Mouse (Mus musculus): Measurements from ENCODE around the gene Apoa4. TPM values are rescaled to one million over a fixed set of nuclear protein-coding genes. Genes with fewer than 3 reads are reported as not detected.

Apoa4 gene
- total and polyA plus RNA-seq, 2 experiments from 2014 or later, result 6.6 TPM; not detected in 1

DNA sequence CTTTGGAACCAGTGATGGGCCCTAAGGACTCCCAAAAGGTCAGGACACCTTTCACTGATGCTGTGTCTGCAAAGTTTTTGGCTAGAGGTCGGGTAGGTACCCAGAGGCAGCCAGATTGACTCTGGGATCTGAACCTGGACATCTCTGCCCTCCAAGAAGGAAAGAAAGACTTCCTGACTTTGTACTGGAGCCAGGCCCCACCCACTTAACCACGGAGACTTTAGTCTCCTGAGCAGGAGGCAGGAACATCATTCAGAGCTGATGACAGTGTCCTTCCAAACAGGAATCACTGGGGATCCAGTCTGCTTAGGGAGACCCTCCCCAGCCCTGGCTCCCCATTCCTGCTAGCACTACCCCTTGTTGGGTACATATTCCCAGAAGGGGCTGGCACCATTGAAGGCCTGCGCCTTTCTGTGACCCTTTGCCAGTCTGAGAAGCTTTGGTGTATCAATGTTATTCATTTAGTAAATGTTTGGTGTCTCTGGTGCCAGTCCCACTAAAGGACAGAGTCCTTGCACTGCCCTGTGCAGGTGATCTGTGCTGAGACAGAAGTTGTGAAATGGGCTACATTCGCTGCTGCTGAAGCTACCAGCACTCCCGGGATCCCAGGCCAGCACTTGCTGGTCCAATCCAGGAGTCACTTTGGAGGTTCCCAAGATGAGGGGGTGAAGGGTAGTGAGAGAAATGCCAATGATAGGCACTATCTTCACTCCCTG is 15.4 kb upstream of the Apoa4 start:
- Histone ChIP-seq H3K4me2 (ENCODE audit: low read depth, low read length) (no peak overlapping the region), H3K4me1 (ENCODE audit: control insufficient read depth, insufficient read depth) (peaks cover 1% of the 10 kb centered on the region), H3K4me3 (ENCODE audit: low read depth, low read length) (no peak overlapping the region), H3K27ac (ENCODE audit: low read depth) (no peak overlapping the region), H3K9ac (replicated peaks; ENCODE audit: low read depth, low read length) (no peak overlapping the region), H3K9me3 (replicated peaks; ENCODE audit: control insufficient read depth, low read length) (no peaks in the 10 kb centered on the region), H3K36me3 (replicated peaks; ENCODE audit: control insufficient read depth, insufficient read depth, low read length) (peaks cover 34% of the 10 kb centered on the region), H3K27me3 (ENCODE audit: control insufficient read depth, insufficient read depth, low read length) (no peaks in the 10 kb centered on the region)
- no peak for TF ChIP-seq CTCF (IDR thresholded peaks at IDR 0.05; ENCODE audit: low read depth)
- no peak for TF ChIP-seq EP300 (IDR thresholded peaks at IDR 0.05; ENCODE audit: low read depth)
- no peak for DNase-seq (ENCODE audit: low spot score)
- 59% methylated on average over 5 of the region's 5 CpGs for WGBS
- ATAC-seq (ENCODE audit: insufficient read depth, low read depth), result no peak

GRCm38 (mm10) chr9:46227064-46227614 is 13.4 kb upstream of the Apoa4 start:
- peaks cover 14% of the 10 kb centered on the region; the same call in 1 of the 2 replicates for H3K27me3 ChIP-seq (ENCODE audit: control insufficient read depth, insufficient read depth, low read length)
- no peaks in the 10 kb centered on the region for H3K9me3 ChIP-seq (replicated peaks; ENCODE audit: control insufficient read depth, low read length)
- peaks cover 14% of the 10 kb centered on the region for H3K36me3 ChIP-seq (replicated peaks; ENCODE audit: control insufficient read depth, insufficient read depth, low read length)
- TF ChIP-seq CTCF (IDR thresholded peaks at IDR 0.05; ENCODE audit: low read depth) (no peak), EP300 (IDR thresholded peaks at IDR 0.05; ENCODE audit: low read depth) (no peak)
- peaks cover 8% of the 10 kb centered on the region for H3K4me1 ChIP-seq (ENCODE audit: control insufficient read depth, insufficient read depth)
- no peak for DNase-seq (ENCODE audit: low spot score)
- no peak overlapping the region for H3K9ac ChIP-seq (replicated peaks; ENCODE audit: low read depth, low read length)
- H3K4me2 ChIP-seq (ENCODE audit: low read depth, low read length), result no peak overlapping the region
- no peak overlapping the region for H3K4me3 ChIP-seq (ENCODE audit: low read depth, low read length)
- 51% methylated on average over 3 of the region's 3 CpGs for WGBS
- no peak overlapping the region for H3K27ac ChIP-seq (ENCODE audit: low read depth)
- no peak for ATAC-seq (ENCODE audit: insufficient read depth, low read depth)

DNA sequence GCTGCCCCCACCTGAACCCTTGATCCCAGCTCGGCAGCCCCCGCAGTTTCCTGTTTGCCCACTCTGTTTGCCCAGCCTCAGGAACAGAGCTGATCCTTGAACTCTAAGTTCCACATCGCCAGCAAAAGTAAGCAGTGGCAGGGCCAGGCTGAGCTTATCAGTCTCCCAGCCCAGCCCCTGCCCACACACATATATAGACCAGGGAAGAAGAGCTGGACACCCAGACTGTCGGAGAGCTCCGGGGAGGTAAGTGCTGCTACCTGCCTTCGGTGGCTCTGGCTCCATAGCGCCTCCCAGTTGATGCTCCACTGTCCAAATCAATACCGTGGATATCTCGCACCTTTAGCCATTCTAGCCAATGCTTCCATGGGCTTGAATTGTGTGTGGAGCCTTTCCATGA is 12.0 kb upstream of the Apoa4 start, which contains the start of gene Apoa1:
Gene Apoa1 (plus strand): TSS at position 90 of the 400 bp plus-strand sequence.
- DNase-seq (ENCODE audit: low spot score) (no peak), ATAC-seq (ENCODE audit: insufficient read depth, low read depth) (no peak)
- no peak within 1 kb of the TSS for H3K27ac ChIP-seq (ENCODE audit: low read depth)
- TF ChIP-seq EP300 (IDR thresholded peaks at IDR 0.05; ENCODE audit: low read depth), result no peak
- TF ChIP-seq CTCF (IDR thresholded peaks at IDR 0.05; ENCODE audit: low read depth), result no peak
- no peak within 1 kb of the TSS for H3K4me2 ChIP-seq (ENCODE audit: low read depth, low read length)
- H3K9me3 ChIP-seq (replicated peaks; ENCODE audit: control insufficient read depth, low read length), result no peaks in the 10 kb centered on the region
- WGBS, result 50% methylated on average over 9 of the region's 9 CpGs
- no peak within 1 kb of the TSS for H3K9ac ChIP-seq (replicated peaks; ENCODE audit: low read depth, low read length)
- H3K36me3 ChIP-seq (replicated peaks; ENCODE audit: control insufficient read depth, insufficient read depth, low read length), result 0 out of 2 replicates have a peak, but pooled peaks cover under 1% of the 10 kb centered on the region
- H3K4me1 ChIP-seq (ENCODE audit: control insufficient read depth, insufficient read depth), result peaks cover 8% of the 10 kb centered on the region
- H3K4me3 ChIP-seq (ENCODE audit: low read depth, low read length), result no peak within 1 kb of the TSS
- peaks cover 14% of the 10 kb centered on the region; the same call in 1 of the 2 replicates for H3K27me3 ChIP-seq (ENCODE audit: control insufficient read depth, insufficient read depth, low read length)

- Histone ChIP-seq H3K36me3 (replicated peaks; ENCODE audit: control insufficient read depth, insufficient read depth, low read length) (no peaks in the 10 kb centered on the region), H3K9me3 (replicated peaks; ENCODE audit: control insufficient read depth, low read length) (no peaks in the 10 kb centered on the region), H3K4me2 (ENCODE audit: low read depth, low read length) (peak overlapping the region; percentile 74), H3K27me3 (ENCODE audit: control insufficient read depth, insufficient read depth, low read length) (peaks cover 14% of the 10 kb centered on the region; the same call in 1 of the 2 replicates), H3K4me1 (ENCODE audit: control insufficient read depth, insufficient read depth) (peaks cover 8% of the 10 kb centered on the region), H3K9ac (replicated peaks; ENCODE audit: low read depth, low read length) (no peak overlapping the region; the same call in 1 of the 2 replicates), H3K27ac (ENCODE audit: low read depth) (no peak overlapping the region), H3K4me3 (ENCODE audit: low read depth, low read length) (peak overlapping the region; percentile 38)
- DNase-seq (ENCODE audit: low spot score), result peak; percentile 93
- TF ChIP-seq CTCF (IDR thresholded peaks at IDR 0.05; ENCODE audit: low read depth) (peak; percentile 85), EP300 (IDR thresholded peaks at IDR 0.05; ENCODE audit: low read depth) (no peak)
- 14% methylated on average over 37 of the region's 37 CpGs for WGBS
- ATAC-seq (ENCODE audit: insufficient read depth, low read depth), result peak; percentile 95
Observed at GRCm38 (mm10) chr9:46229573-46230449, 10.7 kb upstream of the Apoa4 start.

- WGBS, result 26% methylated on average over 13 of the region's 13 CpGs
Observed at GRCm38 (mm10) chr9:46230450-46230975, 10.0 kb upstream of the Apoa4 start.

More at GRCm38 (mm10) chr9:46230450-46230975, 10.0 kb upstream of the Apoa4 start:
- H3K4me1 ChIP-seq (ENCODE audit: control insufficient read depth, insufficient read depth), result peaks cover 8% of the 10 kb centered on the region
- peak overlapping the region; percentile 74 for H3K4me2 ChIP-seq (ENCODE audit: low read depth, low read length)
- H3K9ac ChIP-seq (replicated peaks; ENCODE audit: low read depth, low read length), result no peak overlapping the region; the same call in 1 of the 2 replicates
- H3K9me3 ChIP-seq (replicated peaks; ENCODE audit: control insufficient read depth, low read length), result no peaks in the 10 kb centered on the region
- no peak for ATAC-seq (ENCODE audit: insufficient read depth, low read depth)
- peaks cover 14% of the 10 kb centered on the region; the same call in 1 of the 2 replicates for H3K27me3 ChIP-seq (ENCODE audit: control insufficient read depth, insufficient read depth, low read length)
- peak overlapping the region; percentile 38 for H3K4me3 ChIP-seq (ENCODE audit: low read depth, low read length)
- TF ChIP-seq EP300 (IDR thresholded peaks at IDR 0.05; ENCODE audit: low read depth) (no peak), CTCF (IDR thresholded peaks at IDR 0.05; ENCODE audit: low read depth) (no peak)
- DNase-seq (ENCODE audit: low spot score), result no peak
- H3K36me3 ChIP-seq (replicated peaks; ENCODE audit: control insufficient read depth, insufficient read depth, low read length), result no peaks in the 10 kb centered on the region
- H3K27ac ChIP-seq (ENCODE audit: low read depth), result no peak overlapping the region

Measured in heart, postnatal 0 days (tissue).